Mouse (Mus musculus) embryo, embryonic 11.5 days (tissue): ENCODE measurements around the gene Rsrc1.

Experiments used
- DNase-seq: peaks from one replicate; pipeline ENCODE4 v3.0.0-alpha.2; 2012; ENCODE audit warnings: low read depth, low spot score

The Rsrc1 gene

DNA sequence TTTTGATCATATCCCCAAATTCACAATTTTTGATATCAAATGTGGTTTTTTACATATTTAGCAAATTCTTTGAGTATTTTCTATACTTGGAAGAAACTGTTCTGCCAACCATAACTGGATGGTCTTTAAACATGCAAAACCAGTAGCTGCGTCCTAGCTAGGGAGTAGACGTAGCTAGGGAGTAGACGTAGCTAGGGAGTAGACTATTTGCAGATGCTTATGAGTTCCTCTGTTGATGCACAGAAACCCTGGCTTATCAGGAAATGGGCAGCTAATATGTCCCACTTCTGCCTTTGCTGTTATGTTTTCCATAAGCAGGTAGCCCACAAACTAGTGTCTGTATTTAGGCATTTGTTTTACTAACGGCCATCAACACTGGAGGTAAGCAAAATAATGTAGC, 298.6 kb downstream of the Rsrc1 start:
- no peak for DNase-seq

DNA sequence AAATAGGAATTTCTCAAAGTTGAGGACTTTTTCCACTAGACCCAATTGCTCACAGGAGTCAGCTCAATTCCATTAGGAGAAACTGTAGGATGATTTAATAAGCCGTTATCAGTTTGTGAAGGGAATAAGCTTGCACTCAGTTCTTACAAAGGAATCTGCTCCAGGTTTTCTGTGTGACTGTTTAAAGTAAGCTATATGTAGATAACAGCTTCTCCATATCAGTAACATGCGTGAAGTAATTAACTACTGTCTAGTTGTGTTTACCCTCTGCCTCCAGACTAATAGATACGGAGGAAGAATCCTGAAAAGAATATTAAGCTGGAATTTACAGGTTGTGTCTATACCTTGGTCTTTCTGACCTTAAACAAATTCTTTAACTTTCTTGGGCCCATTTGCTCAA, 299.1 kb downstream of the Rsrc1 start:
- no peak for DNase-seq

DNA sequence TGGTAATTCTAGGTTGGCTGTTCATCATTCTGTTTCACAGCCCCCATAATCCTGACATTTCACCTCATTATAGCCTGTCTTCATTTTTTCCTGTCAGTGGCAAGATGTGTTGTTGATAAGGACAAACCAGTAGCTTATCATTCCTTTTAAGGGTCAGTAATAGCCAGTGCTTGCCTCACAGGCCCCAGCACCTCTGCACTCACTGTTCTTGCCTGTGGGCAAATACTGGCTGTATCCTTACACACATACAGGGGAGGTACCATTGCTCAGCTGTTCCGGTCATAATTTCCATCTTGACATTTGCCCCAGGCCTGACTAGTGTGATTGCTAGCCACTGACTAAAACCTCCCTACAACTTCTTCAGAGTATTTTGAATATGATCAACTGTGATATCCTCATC, 302.8 kb downstream of the Rsrc1 start:
- DNase-seq: no peak

DNA sequence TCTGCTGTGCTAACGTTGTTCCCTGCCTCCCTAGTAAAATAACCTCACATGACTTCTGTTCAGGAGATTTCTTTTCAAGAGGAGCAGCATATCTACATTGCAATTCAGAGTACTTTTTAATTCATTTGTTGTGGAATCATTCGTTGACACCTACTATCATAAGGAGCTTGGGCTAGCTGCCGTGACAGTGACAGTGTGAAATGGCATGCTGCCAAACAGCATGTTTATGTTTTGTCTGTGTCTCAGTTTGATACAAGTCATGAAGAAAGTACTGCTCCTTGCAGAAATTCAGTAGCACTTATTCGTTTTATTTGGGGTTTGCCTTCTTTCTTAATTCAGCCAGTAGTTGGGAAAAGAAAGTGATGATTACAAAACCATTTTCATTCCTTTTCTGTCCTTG, 303.7 kb downstream of the Rsrc1 start:
- no peak for DNase-seq

DNA sequence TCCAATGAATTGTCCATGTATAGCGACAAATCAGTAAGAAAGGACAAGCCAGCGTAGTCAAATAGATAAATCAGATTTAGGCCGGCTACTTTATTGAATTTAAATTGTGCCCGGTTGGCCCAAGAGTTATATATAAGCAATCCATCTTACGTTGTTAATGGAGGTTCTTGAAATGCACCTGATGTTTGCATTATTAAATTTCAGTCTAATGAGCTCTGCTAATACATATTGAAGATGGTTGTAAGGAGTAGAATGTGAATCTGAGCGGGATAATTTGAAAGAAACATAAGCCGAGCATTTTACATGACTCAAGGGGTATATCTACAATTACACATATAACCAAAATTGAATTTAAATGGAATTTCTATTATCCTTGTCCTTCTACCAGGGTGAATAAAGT, 307.5 kb downstream of the Rsrc1 start:
- no peak for DNase-seq

DNA sequence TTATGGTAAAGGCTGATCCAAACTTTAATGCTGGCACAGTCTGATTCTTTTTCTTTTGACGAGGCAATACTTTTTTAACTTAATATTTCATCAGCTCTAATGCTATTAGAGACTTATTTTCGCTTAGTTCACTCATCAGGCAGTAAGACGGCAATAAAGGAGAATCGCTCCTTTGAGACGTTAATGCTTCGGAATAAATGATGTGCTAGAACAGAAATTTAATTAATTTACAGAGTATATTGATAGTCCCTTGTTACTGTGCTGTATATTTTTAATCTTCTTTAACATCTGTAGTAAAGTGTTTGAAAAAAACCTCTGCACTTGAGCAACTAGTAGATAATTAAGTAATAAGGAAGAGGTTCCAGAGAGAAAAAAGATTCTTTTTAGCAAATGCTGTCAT, 308.3 kb downstream of the Rsrc1 start:
- no peak for DNase-seq

DNA sequence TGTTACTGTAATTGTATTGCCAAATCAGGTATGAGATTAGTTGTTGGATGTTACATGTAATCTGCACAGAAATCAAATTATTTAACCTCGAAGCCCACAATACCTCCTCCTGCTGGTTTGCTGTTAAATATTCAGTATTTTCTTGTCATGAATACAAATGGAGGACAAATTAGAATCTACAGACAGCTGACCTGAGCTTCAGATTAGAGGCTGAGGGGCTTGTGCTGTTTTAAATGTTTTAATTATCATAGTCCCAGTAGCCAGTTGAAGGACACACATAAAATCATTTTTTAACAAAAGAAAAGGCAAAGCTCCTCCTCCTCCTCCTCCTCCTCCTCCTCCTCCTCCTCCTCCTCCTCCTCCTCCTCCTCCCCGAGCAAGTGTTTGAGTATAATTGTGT, 327.5 kb downstream of the Rsrc1 start:
- DNase-seq: no peak

DNA sequence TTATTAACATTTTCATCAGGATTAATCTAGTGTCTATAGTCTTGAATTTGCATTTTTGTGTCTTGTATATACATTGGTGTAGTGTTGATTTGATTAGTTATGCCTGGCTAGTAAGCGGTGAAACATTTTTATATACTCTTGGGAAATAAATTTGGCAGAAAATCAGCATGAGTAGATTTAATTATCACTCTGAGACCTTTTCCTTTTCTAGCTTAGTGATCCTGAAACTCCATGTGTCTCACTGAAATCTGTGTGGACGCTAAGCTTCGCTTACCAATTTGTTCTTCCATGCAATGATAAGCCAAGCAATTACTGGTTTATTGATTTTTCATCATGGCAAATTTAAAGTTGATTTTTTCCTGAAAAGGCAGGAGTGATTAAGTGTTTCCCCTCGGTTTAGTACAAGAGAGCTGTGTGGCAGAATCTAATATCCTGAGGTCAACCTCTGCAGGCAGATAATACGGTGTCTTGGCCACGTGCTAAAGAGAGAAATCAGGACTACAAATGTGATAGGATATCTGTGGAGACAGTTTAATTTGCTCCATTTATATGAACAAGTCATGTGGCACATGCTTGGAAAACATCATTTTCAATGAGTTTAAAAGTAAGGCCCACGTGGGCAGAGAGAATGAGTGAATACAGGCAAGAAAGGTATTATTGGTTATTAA, 328.6 kb downstream of the Rsrc1 start:
- DNase-seq: no peak

DNA sequence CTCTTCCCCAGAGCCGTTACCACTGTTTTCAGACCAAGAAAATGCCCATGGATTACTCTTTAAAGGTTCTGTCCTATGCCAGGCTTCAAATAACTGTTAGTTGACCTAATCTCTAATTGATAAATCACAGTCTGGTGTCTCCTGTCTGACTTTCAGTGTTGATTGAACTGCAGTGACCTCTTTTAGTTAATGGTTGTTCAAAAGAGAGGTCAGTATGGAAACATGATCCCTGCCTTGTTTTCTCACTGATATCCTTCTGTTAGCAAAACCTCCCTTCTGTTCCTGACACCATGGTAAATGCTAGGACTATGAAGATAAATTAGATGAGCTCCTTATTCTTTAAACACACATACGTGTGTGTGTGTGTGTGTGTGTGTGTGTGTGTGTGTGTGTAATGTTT, 330.2 kb downstream of the Rsrc1 start:
- no peak for DNase-seq

DNA sequence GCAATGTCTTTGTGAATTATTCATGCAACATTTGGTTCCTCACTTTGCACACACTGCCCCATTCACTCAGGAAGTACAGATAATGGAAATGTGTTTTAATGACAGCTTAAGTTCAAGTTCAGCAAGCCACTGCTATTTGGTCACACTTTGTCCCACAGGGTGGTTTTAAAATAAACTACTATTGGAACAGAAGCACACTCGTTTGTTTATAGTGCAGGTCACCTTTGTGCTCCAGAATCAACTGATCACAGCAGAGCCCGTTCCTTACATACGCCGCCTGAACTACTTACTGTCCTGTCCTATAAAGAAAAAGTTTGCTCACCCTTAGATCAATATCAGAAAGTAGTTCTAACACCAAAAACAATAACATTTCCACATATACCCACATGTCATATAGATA, 341.2 kb downstream of the Rsrc1 start:
- no peak for DNase-seq

DNA sequence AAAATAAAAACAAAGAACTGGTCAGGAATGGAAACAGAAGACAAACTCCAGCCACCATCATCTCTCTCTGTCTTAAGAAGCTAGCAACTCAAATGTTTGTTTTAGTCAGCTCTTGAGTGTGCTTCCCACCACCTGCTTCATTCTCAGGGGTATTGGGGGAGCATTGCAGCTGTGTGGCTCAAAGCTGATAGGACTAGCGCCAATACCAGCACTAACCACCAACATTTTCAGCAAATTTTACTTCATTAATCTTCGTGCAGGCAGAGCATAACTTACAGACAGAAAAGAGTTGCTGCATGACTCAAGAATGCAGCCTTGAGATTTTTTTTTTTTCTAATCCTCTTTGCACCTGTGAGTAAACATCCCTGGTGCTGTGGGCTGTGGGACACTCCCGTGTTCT, 358.4 kb downstream of the Rsrc1 start:
- DNase-seq: no peak

DNA sequence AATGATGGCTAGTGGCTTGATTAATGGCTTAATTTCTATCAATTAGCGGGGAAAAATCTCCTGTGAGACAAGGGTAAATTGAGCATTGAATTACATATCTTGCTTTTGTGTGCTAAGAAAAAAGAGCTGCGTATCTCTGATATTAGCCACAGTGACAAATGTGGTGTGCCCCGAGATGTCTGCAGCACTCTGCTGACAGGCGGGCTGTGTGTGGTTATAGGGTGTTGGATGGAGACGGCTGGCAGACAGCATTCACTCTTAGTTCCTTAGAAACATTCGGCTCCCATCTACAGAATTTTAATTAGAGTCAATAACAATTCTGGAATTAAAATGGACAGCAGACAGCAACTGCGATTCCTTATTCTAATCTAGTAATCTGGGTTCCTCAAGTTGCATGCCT, 359.7 kb downstream of the Rsrc1 start:
- DNase-seq: no peak

DNA sequence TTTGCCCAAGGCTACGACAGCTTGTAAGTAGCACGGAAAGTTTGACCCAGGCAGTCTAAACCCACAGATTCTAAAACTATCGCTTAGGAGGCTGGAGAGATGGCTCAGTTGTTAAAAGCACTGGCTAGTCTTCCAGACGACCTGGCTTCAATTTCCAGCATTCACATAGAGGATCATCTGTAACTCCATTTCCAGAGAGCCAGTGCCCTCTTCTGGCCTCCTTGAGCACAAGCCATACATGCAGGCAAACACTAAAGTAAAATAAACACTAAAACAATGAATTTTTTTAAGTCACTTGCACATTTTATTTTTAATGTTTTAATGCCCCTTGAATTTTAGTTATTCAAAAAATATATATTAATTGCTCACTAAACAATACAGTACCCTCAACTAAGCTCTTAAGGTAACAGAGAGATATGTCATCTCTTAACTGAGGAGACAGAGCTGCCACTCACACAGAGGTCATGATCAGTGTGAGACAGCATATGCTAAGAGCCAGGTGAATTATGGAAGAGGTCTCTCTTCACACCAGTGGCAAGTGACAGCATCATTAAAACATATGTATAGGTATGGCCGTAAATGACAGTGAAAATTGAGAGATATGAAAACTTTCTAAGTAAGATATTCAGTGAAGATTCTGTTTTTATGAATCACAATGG, 361.9 kb downstream of the Rsrc1 start:
- DNase-seq: peak; percentile 26

DNA sequence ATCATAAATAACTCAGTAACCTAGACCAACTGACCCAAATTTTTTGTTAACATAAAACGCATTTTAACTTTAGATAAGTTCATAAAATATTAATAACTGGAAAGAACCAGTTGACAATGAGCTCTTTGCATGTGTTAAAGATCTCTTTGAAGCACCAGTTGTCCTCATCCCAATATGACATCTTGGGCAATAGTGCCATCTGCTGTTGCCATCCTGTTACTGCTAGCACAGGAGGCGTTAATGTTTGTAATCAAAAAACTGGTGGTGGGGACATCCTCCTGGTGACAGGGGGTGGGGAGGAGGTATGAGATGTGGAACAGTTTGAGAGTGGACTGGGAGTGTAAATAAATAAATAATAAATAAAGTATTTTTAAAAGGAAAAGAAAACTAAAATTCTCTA, 363.4 kb downstream of the Rsrc1 start:
- peak; percentile 47 for DNase-seq

DNA sequence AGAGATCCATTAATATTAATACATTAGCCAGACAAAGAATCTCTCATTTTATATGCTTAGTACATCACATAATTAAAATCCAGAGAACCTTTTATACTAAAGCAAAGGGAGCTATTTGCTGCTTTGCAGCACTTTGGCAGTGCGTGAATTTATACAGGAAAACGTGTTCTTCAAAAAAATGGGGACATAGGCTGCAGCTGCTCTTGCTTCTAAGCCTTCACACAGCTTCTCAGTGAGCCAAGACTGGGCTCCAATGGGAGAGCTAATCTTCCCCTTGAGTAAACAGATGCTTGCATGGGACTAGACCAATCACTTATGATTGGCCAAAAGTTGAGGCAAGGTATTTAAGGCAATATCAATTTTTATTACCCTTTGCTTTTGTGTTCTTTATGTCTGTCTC, 365.5 kb downstream of the Rsrc1 start:
- DNase-seq: no peak

DNA sequence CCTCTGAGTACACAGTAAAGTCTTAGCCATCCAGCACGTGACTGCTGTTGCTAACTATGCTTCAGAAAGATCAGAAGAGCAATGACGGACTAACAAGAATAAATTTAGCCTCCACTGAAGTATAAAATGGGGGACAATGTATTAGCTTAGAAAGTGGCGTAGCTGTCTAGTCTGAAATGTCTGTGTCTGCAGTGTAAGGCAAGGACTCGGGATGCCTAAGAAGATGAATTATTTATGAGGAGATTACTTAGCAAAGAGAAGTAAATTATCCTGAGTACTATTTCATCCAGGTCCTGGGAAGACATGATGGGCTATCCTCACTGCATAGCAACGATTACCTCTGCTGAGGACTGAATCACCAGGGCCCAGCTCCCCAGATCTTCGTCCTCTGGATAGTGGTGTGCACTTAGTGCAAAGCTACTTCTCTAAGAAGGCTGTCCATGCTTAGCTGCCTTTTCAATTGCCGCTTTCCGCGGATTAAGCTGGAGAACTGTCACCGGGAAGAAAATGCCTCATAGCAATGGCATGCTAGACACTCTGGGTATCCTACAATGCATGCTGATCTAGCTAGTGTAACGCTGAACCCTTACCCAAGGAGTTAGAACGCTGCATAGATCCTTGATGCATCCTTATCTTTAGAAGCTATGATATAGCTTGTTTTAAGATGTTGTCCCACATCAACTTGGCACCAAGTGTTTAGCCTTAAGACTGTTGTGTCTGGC, 370.4 kb downstream of the Rsrc1 start:
- DNase-seq: no peak

DNA sequence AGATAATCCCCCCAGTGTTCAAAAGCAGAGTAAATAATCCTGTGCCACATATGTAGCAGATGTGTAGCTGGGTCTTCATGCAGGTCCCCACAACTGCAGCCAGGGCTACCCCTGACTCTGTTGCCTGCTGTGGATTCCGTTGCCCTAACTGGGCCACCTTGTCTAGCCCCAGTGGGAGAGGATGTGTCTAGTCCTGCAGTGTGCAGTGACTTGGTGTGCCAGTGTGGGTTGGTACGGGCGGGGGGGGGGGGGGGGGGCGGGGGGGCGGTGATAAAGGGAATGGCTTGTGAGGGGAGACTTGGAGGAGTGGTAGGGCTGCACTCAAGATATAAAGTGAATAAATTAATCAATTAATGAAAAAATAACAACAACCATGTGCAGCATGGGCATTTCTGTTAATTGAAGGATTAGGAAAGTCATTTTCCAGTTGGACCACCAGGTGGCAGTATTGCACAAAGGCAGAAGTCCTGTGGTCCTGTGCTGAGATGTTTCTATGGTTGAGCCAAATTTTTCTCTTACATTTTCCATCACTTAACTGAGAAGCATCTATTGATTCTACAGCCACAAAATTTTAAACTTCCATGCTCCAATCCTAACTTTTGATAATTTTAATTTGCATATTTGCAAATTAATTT, 371.1 kb downstream of the Rsrc1 start:
- peak; percentile 47 for DNase-seq

DNA sequence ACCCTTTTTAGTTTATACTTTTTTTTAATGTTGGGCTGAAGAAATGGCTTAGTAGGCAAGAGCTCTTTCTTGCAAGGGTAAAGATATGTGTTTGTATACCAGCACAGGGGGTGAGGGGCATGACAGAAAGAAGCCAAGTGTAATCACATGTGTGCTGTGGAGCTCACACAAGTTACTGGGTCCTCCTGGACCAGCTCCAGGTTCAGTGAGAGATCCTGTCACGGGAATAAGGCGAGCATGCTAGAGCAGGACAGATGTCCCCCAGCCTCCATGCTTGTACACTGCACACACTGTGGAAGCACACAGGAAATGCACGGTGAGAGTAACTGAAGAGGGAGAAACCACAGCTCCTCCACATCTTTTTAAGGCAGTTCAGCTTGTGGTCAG, 371.6 kb downstream of the Rsrc1 start:
- DNase-seq: no peak

DNA sequence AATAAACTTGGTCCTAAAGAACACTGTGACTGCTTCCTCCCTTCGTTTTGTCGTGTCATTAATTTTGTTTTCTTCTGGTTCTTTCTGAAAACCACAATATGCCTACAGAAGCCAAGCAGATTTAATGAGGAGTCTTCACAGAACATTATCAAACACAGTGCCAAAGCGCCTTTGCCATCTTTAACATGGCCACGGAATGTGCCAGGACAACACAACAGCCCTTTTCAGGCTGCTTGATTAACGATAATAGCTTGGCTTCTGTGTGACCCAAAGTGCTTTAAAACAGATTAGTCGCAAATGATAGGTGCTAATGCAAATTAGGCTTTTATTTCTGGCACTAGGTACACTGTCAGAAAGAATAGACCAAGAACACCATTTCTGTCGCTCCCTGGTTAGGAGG, 377.2 kb downstream of the Rsrc1 start:
- DNase-seq: no peak

DNA sequence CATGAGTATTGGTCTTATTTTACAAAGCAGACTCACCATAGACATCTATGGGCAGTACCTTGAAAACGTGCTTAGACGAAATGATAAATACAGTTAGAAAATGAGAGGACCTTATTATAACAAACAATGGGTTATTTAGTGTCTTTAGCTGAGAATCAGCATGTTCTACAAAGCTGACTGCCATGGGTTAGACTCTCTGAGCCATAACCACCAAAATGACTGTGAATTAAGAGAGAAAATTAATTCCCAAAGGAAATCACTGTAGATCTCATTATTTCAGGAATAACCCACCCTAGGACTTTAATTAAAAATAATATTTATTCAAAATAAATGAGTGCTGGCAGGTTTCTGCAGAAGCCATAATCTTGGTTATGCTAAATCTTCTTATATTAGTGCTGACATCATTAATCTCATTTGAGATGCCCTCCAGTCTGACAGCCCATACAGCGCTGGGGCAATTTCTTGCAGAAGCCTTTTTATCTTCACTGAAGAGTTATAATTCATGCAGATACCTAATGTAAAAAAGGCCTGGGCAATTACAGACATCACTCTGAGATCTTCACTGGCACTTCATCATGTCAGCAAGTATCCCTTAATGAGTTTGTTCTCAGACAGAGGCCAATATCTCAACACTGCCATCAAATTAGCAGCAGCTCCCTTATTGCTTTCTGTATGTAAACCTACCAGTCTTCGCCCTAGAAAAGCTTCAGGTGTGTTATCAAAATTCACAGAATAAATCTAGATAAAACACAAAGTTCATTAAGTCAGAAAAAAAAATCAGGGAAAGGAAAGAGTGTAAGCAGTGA, 385.1 kb downstream of the Rsrc1 start:
- DNase-seq: no peak

DNA sequence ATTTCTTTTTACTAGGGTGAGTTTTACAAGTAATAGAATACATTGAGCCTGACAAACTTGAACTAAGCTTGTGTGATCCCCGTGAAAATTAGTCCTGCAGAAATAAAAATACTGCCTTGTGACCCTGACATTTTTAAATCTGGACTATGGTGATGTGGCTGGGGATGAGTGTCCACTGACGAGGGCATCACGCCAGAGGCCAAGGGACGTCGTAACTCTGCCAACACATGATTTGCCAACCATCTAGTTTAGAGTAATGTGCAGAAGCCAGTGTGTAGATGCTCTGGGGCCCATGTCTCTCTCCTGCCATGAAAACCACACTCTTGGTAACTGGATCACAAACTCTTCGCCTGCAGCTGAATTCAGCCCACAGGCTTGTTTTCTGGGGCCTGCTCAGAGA, 386.3 kb downstream of the Rsrc1 start:
- DNase-seq: no peak
